Mouse (Mus musculus): ENCODE results near the gene Hbb-bh2.
A peak's percentile ranks its signal among the peaks of the same experiment; 100 is the strongest.
"Not testable (repeated sequence)": the region's sequence is repeated elsewhere in the genome, so short reads cannot be mapped to it uniquely, and the experiment has no call there.

The Hbb-bh2 gene

DNA sequence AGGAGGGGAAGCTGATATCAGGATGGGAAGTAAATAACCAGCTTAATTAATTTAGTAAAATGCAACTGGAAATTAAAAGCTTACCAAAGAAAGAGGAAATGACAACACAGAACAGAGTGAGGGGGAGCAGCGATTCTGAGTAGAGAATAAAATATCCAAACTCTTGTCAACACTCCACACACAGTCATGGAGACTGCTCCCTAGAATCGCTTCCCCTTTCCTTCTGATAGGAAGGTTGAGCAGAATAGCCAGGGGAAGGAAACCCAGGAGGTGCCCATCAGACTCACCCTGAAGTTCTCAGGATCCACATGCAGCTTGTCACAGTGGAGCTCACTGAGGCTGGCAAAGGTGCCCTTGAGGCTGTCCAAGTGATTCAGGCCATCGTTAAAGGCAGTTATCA lies 27.2 kb downstream of the Hbb-bh2 start:
- DNase-seq (ENCODE audit: low read depth in 2 of 2, low spot score in 2 of 2), result not testable (repeated sequence)

GRCm38 (mm10) chr7:103812174-103812573 lies 28.1 kb downstream of the Hbb-bh2 start:
- DNase-seq (ENCODE audit: low read depth in 2 of 2, low spot score in 2 of 2), result no peak

DNA sequence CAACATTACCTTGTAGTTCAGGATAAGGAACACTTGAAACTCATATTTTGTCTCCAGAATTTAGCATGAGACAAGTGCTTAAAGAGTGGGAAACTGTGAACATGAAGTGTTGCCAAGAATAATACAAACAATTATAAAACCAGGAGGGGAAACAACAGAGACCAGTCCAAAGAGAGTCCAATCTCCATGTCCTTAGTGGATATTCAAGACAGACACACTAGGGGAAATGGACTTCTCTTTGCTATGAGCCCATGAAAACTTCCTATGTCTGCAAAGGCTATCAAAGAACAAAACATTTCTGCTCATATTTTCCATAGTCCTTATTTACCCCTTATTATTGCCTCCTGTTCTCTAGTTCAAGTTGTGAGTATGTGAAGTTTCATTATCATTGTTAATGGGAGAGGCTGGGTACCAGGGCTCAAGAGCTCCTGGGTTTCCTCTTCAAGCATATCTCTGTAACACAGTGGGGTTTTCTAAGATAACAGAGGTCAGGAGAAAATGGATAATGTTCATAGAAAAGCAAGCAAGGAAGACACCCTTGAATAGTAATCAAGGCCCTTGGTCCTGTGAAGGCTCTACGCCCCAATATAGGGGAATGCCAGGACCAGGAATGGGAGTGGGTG lies 29.0 kb downstream of the Hbb-bh2 start:
- DNase-seq (ENCODE audit: low read depth in 2 of 2, low spot score in 2 of 2), result no peak

- no peak for DNase-seq (ENCODE audit: low read depth in 2 of 2, low spot score in 2 of 2)
Observed at GRCm38 (mm10) chr7:103810746-103811145, 29.6 kb downstream of the Hbb-bh2 start.

DNA sequence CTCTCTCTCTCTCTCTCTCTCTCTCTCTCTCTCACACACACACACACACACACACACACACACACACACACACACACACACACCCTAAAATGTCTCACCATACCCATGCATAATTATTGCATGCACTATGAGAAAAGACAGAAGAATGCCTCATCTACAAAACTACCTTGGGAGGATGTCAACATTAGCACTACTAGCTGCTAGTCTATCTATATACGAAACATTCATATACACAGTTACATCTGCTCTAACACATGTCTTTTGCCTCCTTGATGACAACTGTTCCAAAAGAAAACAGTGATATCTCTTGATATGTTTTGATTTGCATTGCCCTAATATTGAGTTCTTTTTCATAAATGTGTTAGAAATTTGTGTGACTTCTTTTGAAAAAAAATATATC lies 30.0 kb downstream of the Hbb-bh2 start:
- no peak for DNase-seq (ENCODE audit: low read depth in 2 of 2, low spot score in 2 of 2)

GRCm38 (mm10) chr7:103809801-103810155 lies 30.5 kb downstream of the Hbb-bh2 start:
- DNase-seq (ENCODE audit: low read depth in 2 of 2, low spot score in 2 of 2), result no peak

GRCm38 (mm10) chr7:103808971-103809800 lies 31.1 kb downstream of the Hbb-bh2 start:
- no peak for DNase-seq (ENCODE audit: low read depth in 2 of 2, low spot score in 2 of 2)

DNA sequence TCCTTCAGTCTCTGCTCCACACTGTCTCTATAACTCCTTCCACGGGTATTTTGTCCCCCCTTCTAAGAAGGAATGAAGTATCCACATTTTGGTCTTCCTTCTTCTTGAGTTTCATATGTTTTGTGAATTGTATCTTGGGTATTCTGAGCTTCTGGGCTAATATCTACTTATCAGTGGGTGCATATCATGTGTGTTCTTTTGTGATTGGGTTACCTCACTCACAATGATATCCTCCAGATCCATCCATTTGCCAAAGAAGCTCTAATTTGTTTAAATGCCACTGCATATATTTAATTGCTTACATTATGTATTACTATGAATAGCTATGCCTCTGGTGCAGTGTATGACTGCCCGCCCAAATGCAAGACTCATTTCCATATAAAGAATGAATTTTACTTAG lies 32.2 kb downstream of the Hbb-bh2 start:
- not testable (repeated sequence) for DNase-seq (ENCODE audit: low read depth in 2 of 2, low spot score in 2 of 2)

- peak in 1 of 2 experiments; percentile 0 for DNase-seq (ENCODE audit: low read depth in 2 of 2, low spot score in 2 of 2)
Observed at GRCm38 (mm10) chr7:103806856-103807255, 33.5 kb downstream of the Hbb-bh2 start.

GRCm38 (mm10) chr7:103792669-103793388 lies 47.5 kb downstream of the Hbb-bh2 start:
- no peak for DNase-seq (ENCODE audit: low read depth in 2 of 2, low spot score in 2 of 2)

DNA sequence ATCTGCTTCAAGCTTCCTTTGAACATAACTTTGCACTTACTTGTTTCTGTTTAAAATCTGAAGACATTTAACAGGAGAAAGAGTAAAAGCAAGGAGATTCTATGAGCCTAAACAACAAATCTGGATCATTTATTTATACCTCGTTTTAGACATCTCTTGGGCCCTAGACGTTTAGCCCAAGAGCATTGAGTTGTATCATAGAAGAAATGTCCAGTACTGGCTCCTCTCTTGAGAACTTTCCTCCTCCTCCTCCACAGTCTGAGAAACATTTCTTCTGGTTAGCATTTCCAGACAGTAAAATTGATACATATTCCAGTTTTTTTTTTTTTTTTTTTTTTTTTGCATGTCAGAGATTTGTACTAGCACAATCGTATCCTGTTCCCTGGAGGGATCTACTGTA lies 48.6 kb downstream of the Hbb-bh2 start, which contains the start of gene Olfr67:
TSS of gene Olfr67 (minus strand) at position 101 of the 400 bp plus-strand sequence.
- DNase-seq (ENCODE audit: low read depth in 2 of 2, low spot score in 2 of 2), result no peak

Measured in CD8-positive naive resting alpha-beta T cell, adult 2 months (primary cell).